Mouse (Mus musculus) cerebellum, adult 11-12 months (tissue): ENCODE measurements around the gene Chn2.

Experiments
- DNase-seq: peaks from one replicate; pipeline ENCODE4 v3.0.0; 2022

The Chn2 gene

GRCm38 (mm10) chr6:54203316-54203715, 164.0 kb downstream of the Chn2 start:
- DNase-seq, result no peak

GRCm38 (mm10) chr6:54203926-54204325, 164.6 kb downstream of the Chn2 start:
- no peak for DNase-seq

- DNase-seq, result no peak
These were observed 165.6 kb downstream of the Chn2 start for GRCm38 (mm10) chr6:54204931-54205330.

- DNase-seq, result no peak
These were observed 166.1 kb downstream of the Chn2 start for GRCm38 (mm10) chr6:54205471-54205870.

GRCm38 (mm10) chr6:54206221-54206738, 166.9 kb downstream of the Chn2 start:
- DNase-seq, result no peak

- DNase-seq, result no peak
These were observed 169.4 kb downstream of the Chn2 start for GRCm38 (mm10) chr6:54208786-54209185.

GRCm38 (mm10) chr6:54210971-54211370, 171.6 kb downstream of the Chn2 start:
- DNase-seq, result no peak

- DNase-seq, result no peak
These were observed 172.6 kb downstream of the Chn2 start for GRCm38 (mm10) chr6:54211939-54212338.

- no peak for DNase-seq
These were observed 174.4 kb downstream of the Chn2 start for GRCm38 (mm10) chr6:54213743-54214142.

- DNase-seq, result no peak
These were observed 176.3 kb downstream of the Chn2 start for GRCm38 (mm10) chr6:54215636-54216035.

GRCm38 (mm10) chr6:54216512-54216911, 177.2 kb downstream of the Chn2 start:
- no peak for DNase-seq

- no peak for DNase-seq
These were observed 180.8 kb downstream of the Chn2 start for GRCm38 (mm10) chr6:54220124-54220523.

GRCm38 (mm10) chr6:54223529-54223928, 184.2 kb downstream of the Chn2 start:
- DNase-seq, result no peak

- DNase-seq, result no peak
These were observed 185.0 kb downstream of the Chn2 start for GRCm38 (mm10) chr6:54224325-54224724.

- no peak for DNase-seq
These were observed 186.0 kb downstream of the Chn2 start for GRCm38 (mm10) chr6:54225327-54225726.

GRCm38 (mm10) chr6:54227061-54227460, 187.7 kb downstream of the Chn2 start:
- no peak for DNase-seq

GRCm38 (mm10) chr6:54228421-54228820, 189.1 kb downstream of the Chn2 start:
- DNase-seq, result no peak

- DNase-seq, result no peak
These were observed 189.5 kb downstream of the Chn2 start for GRCm38 (mm10) chr6:54228874-54229273.

- no peak for DNase-seq
These were observed 192.6 kb downstream of the Chn2 start for GRCm38 (mm10) chr6:54231769-54232558.

- DNase-seq, result no peak
These were observed 197.1 kb downstream of the Chn2 start for GRCm38 (mm10) chr6:54236441-54236840.

- DNase-seq, result no peak
These were observed 202.4 kb downstream of the Chn2 start for GRCm38 (mm10) chr6:54241761-54242160.

GRCm38 (mm10) chr6:54242286-54242685, 202.9 kb downstream of the Chn2 start:
- DNase-seq, result no peak

GRCm38 (mm10) chr6:54248354-54249252, 209.2 kb downstream of the Chn2 start:
- DNase-seq, result no peak
